8 mouse cellular contexts compared by ENCODE assay signal in the genomic region with DNA sequence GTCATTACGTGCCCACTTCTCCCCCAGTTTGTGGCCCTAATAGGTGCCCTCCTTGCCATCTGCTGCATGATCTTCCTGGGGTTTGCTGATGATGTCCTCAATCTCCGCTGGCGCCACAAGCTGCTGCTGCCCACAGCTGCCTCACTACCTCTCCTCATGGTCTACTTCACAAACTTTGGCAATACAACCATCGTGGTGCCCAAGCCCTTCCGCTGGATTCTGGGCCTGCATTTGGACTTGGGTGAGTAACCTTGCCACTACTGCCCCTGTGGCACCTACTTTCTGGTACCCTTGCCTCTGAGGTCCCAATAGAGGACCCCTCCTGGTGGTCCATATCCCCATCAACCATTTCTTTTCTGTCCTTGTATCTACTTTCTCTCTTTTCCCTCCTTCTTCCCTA. TPM values are rescaled to one million over a fixed set of nuclear protein-coding genes. Genes with fewer than 3 reads are reported as not detected.
A peak's percentile ranks its signal among the peaks of the same experiment; 100 is the strongest.
DNase-seq lines count a peak whose midpoint lies in the region; ATAC-seq lines count a peak whose summit lies in the region.
"Had no signal": no experiment of that assay in that cellular context is flagged by ENCODE, and none has a peak within 500 bp of the region (broad histone marks: within the 10 kb centered on the region; RNA-seq: fewer than 3 reads in every experiment).

No protein-coding gene starts in this region.

- no peak for DNase-seq in forebrain, embryonic 14.5 days (ENCODE audit: low spot score)
- no peak for DNase-seq in liver, embryonic 11.5 days (ENCODE audit: low spot score)
- DNase-seq in thymus, postnatal 36 days = no peak
- DNase-seq in thymus, postnatal 10 days (ENCODE audit: low spot score in 2 of 2) = no peak
- DNase-seq: gastrocnemius, postnatal 10 days had no signal

- 89% methylated on average over 5 of the region's 5 CpGs for WGBS in forebrain, embryonic 14.5 days
- 85% methylated on average over 5 of the region's 5 CpGs for WGBS in liver, embryonic 11.5 days
- WGBS in stomach, embryonic 16.5 days = 93% methylated on average over 5 of the region's 5 CpGs

- H3K27ac ChIP-seq in forebrain, embryonic 14.5 days (ENCODE audit: low read depth, low read length) = peak overlapping the region; percentile 48; the same call in 1 of the 2 replicates
- H3K27ac ChIP-seq in liver, embryonic 11.5 days (ENCODE audit: low read depth, low read length) = no peak overlapping the region
- no peak overlapping the region for H3K27ac ChIP-seq in stomach, embryonic 16.5 days (ENCODE audit: low read length)

- peak overlapping the region; percentile 62 for H3K4me2 ChIP-seq in forebrain, embryonic 14.5 days (ENCODE audit: low read length)
- peak overlapping the region; percentile 68 for H3K4me2 ChIP-seq in liver, embryonic 11.5 days
- peak overlapping the region; percentile 79 for H3K4me2 ChIP-seq in stomach, embryonic 16.5 days (ENCODE audit: low read depth, low read length)

- H3K4me1 ChIP-seq in megakaryocyte, embryonic 14.5 days = peaks cover 40% of the 10 kb centered on the region
- H3K4me1 ChIP-seq in forebrain, embryonic 14.5 days (ENCODE audit: control insufficient read depth, insufficient read depth, low read length) = peaks cover 8% of the 10 kb centered on the region
- H3K4me1 ChIP-seq in liver, embryonic 11.5 days (replicated peaks; ENCODE audit: control insufficient read depth, insufficient read depth, low read length) = peaks cover 9% of the 10 kb centered on the region
- peaks cover 10% of the 10 kb centered on the region for H3K4me1 ChIP-seq in stomach, embryonic 16.5 days (ENCODE audit: control insufficient read depth, insufficient read depth, low read length)

- H3K9me3 ChIP-seq in megakaryocyte, embryonic 14.5 days = no peaks in the 10 kb centered on the region
- no peaks in the 10 kb centered on the region for H3K9me3 ChIP-seq in forebrain, embryonic 14.5 days (replicated peaks; ENCODE audit: control insufficient read depth, low read length)
- H3K9me3 ChIP-seq in liver, embryonic 11.5 days (ENCODE audit: control insufficient read depth, low read length) = no peaks in the 10 kb centered on the region
- no peaks in the 10 kb centered on the region for H3K9me3 ChIP-seq in stomach, embryonic 16.5 days (replicated peaks; ENCODE audit: control insufficient read depth, low read length)

- H3K9ac ChIP-seq in forebrain, embryonic 14.5 days (ENCODE audit: low read length) = peak overlapping the region; percentile 77
- H3K9ac ChIP-seq in liver, embryonic 11.5 days (ENCODE audit: low read depth, low read length) = peak overlapping the region; percentile 93; the same call in 1 of the 2 replicates
- H3K9ac ChIP-seq in stomach, embryonic 16.5 days (ENCODE audit: low read length) = peak overlapping the region; percentile 93

- H3K4me3 ChIP-seq in megakaryocyte, embryonic 14.5 days (replicated peaks) = peak overlapping the region; percentile 96
- H3K4me3 ChIP-seq in forebrain, embryonic 14.5 days (ENCODE audit: low read depth, low read length) = peak overlapping the region; percentile 62
- H3K4me3 ChIP-seq in liver, embryonic 11.5 days (ENCODE audit: low read depth, low read length) = peak overlapping the region; percentile 86
- peak overlapping the region; percentile 93 for H3K4me3 ChIP-seq in stomach, embryonic 16.5 days (replicated peaks; ENCODE audit: low read length)

- no peaks in the 10 kb centered on the region for H3K27me3 ChIP-seq in megakaryocyte, embryonic 14.5 days (replicated peaks)
- no peaks in the 10 kb centered on the region for H3K27me3 ChIP-seq in forebrain, embryonic 14.5 days (replicated peaks; ENCODE audit: control insufficient read depth, insufficient read depth, low read length)
- no peaks in the 10 kb centered on the region for H3K27me3 ChIP-seq in liver, embryonic 11.5 days (replicated peaks; ENCODE audit: control insufficient read depth, insufficient read depth, low read length)
- no peaks in the 10 kb centered on the region for H3K27me3 ChIP-seq in stomach, embryonic 16.5 days (ENCODE audit: control insufficient read depth, insufficient read depth, low read length)

- H3K36me3 ChIP-seq in megakaryocyte, embryonic 14.5 days (replicated peaks; ENCODE audit: low read length) = peaks cover 44% of the 10 kb centered on the region
- H3K36me3 ChIP-seq in forebrain, embryonic 14.5 days (ENCODE audit: control insufficient read depth, insufficient read depth, low read length) = peaks cover 28% of the 10 kb centered on the region
- H3K36me3 ChIP-seq in liver, embryonic 11.5 days (ENCODE audit: control insufficient read depth, insufficient read depth, low read length) = peaks cover 31% of the 10 kb centered on the region
- H3K36me3 ChIP-seq in stomach, embryonic 16.5 days (ENCODE audit: control insufficient read depth, insufficient read depth, low read length) = peaks cover 29% of the 10 kb centered on the region

- ATAC-seq in megakaryocyte, adult 5-6 weeks (ENCODE audit: poor library complexity, severe bottlenecking) = no peak
- ATAC-seq in forebrain, embryonic 14.5 days = no peak
- no peak for ATAC-seq in liver, embryonic 11.5 days (replicated peaks; ENCODE audit: low FRiP score)
- no peak for ATAC-seq in stomach, embryonic 16.5 days (ENCODE audit: insufficient read depth, low FRiP score)

RNA-seq across cellular contexts. Expression of gene Dpagt1, which starts 2.1 kb away (rescaled TPM):
- polyA plus RNA-seq in megakaryocyte, embryonic 14.5 days (2012; ENCODE audit: insufficient read depth, low replicate concordance) = 7.1 and 9.5 TPM in 2 replicates
- 37.7 and 39.4 TPM in 2 replicates for total RNA-seq in megakaryocyte, adult 5-6 weeks (2015)
- total RNA-seq in megakaryocyte, adult 5-6 weeks (2017) = 15.2 and 17.4 TPM in 2 replicates
- polyA plus RNA-seq in forebrain, embryonic 14.5 days (2014; fragmentation: Nextera tagmentation; extraction: Ambion mirVana) = 38.2 and 39.7 TPM in 2 replicates
- polyA plus RNA-seq in liver, embryonic 11.5 days (2014; fragmentation: Nextera tagmentation; extraction: Ambion mirVana) = 39.5 and 41.9 TPM in 2 replicates
- polyA plus RNA-seq in stomach, embryonic 16.5 days (2015; fragmentation: Nextera tagmentation; extraction: Ambion mirVana) = 32.0 and 40.6 TPM in 2 replicates

RNA-seq across cellular contexts. Expression of gene H2afx, which starts 6.6 kb away (rescaled TPM):
- 416 and 1,650 TPM in 2 replicates for polyA plus RNA-seq in megakaryocyte, embryonic 14.5 days (2012; ENCODE audit: insufficient read depth, low replicate concordance)
- total RNA-seq in megakaryocyte, adult 5-6 weeks (2015) = 136 and 144 TPM in 2 replicates
- 239 and 262 TPM in 2 replicates for total RNA-seq in megakaryocyte, adult 5-6 weeks (2017)
- polyA plus RNA-seq in forebrain, embryonic 14.5 days (2014; fragmentation: Nextera tagmentation; extraction: Ambion mirVana) = 215 and 240 TPM in 2 replicates
- 250 TPM in 2 replicates for polyA plus RNA-seq in liver, embryonic 11.5 days (2014; fragmentation: Nextera tagmentation; extraction: Ambion mirVana)
- 203 and 218 TPM in 2 replicates for polyA plus RNA-seq in stomach, embryonic 16.5 days (2015; fragmentation: Nextera tagmentation; extraction: Ambion mirVana)

RNA-seq across cellular contexts. Expression of gene C2cd2l, which starts 7.8 kb away (rescaled TPM):
- polyA plus RNA-seq in megakaryocyte, embryonic 14.5 days (2012; ENCODE audit: insufficient read depth, low replicate concordance) = 44.6 and 94.5 TPM in 2 replicates
- 12.0 and 16.4 TPM in 2 replicates for total RNA-seq in megakaryocyte, adult 5-6 weeks (2015)
- total RNA-seq in megakaryocyte, adult 5-6 weeks (2017) = 11.0 and 13.4 TPM in 2 replicates
- 16.3 and 22.2 TPM in 2 replicates for polyA plus RNA-seq in forebrain, embryonic 14.5 days (2014; fragmentation: Nextera tagmentation; extraction: Ambion mirVana)
- polyA plus RNA-seq in liver, embryonic 11.5 days (2014; fragmentation: Nextera tagmentation; extraction: Ambion mirVana) = 8.9 and 9.3 TPM in 2 replicates
- 6.7 and 8.0 TPM in 2 replicates for polyA plus RNA-seq in stomach, embryonic 16.5 days (2015; fragmentation: Nextera tagmentation; extraction: Ambion mirVana)

RNA-seq across cellular contexts. Expression of gene Hmbs, which starts 16.1 kb away (rescaled TPM):
- polyA plus RNA-seq in megakaryocyte, embryonic 14.5 days (2012; ENCODE audit: insufficient read depth, low replicate concordance) = 51.1 and 76.9 TPM in 2 replicates
- total RNA-seq in megakaryocyte, adult 5-6 weeks (2015) = 63.1 and 83.4 TPM in 2 replicates
- 31.2 and 41.1 TPM in 2 replicates for total RNA-seq in megakaryocyte, adult 5-6 weeks (2017)
- polyA plus RNA-seq in forebrain, embryonic 14.5 days (2014; fragmentation: Nextera tagmentation; extraction: Ambion mirVana) = 68.5 and 74.3 TPM in 2 replicates
- polyA plus RNA-seq in liver, embryonic 11.5 days (2014; fragmentation: Nextera tagmentation; extraction: Ambion mirVana) = 879 and 949 TPM in 2 replicates
- polyA plus RNA-seq in stomach, embryonic 16.5 days (2015; fragmentation: Nextera tagmentation; extraction: Ambion mirVana) = 162 and 170 TPM in 2 replicates

RNA-seq across cellular contexts. Expression of gene Hinfp, which starts 22.5 kb away (rescaled TPM):
- 1.3 and 4.9 TPM in 2 replicates for polyA plus RNA-seq in megakaryocyte, embryonic 14.5 days (2012; ENCODE audit: insufficient read depth, low replicate concordance)
- 12.3 and 18.4 TPM in 2 replicates for total RNA-seq in megakaryocyte, adult 5-6 weeks (2015)
- 13.1 and 15.3 TPM in 2 replicates for total RNA-seq in megakaryocyte, adult 5-6 weeks (2017)
- polyA plus RNA-seq in forebrain, embryonic 14.5 days (2014; fragmentation: Nextera tagmentation; extraction: Ambion mirVana) = 18.4 and 24.8 TPM in 2 replicates
- 19.3 and 20.2 TPM in 2 replicates for polyA plus RNA-seq in liver, embryonic 11.5 days (2014; fragmentation: Nextera tagmentation; extraction: Ambion mirVana)
- 21.2 and 23.6 TPM in 2 replicates for polyA plus RNA-seq in stomach, embryonic 16.5 days (2015; fragmentation: Nextera tagmentation; extraction: Ambion mirVana)
